Mouse (Mus musculus): ENCODE data around the gene Plcxd2. TPM values are rescaled to one million over a fixed set of nuclear protein-coding genes. Genes with fewer than 3 reads are reported as not detected.

Gene Plcxd2
- polyA plus RNA-seq, 1 experiment from 2014 or later, result 0.92 TPM

DNA sequence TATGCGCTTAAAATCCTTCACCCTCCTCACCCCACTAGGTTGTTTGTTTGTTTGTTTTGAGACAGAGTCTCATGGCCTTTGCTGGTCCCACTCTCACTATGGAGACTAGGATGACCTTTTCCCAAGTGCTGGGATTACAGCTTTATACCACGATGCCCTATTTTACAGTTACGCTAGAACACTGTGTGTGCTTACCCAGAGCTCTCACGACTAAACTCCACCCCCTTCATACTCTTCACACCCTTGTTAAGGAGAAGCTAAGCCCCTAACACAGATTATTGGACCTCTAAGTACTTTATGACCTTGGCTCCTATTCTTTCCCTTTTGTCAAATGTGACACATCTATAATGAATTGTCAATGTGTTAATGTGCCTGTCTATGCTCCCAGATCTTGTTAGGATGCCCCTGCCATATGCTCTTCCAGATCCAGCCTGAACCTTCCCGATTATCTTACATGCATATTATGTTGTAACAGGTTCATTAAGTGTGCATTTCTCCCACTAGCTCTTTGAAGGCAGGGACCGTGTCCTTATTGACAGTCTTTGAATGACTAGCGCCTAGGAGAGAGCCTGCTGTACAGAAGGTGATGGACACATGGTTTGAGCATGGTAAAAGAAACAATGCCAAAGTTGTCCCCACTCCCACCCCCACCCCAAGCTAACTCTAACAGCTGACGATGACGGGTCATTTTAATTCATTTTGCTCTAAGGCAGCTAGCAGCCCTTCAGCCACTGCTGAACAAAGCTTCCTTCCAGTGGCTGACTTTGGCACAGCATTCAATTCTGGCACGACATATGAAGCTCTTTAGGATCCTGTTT, 10.4 kb downstream of the Plcxd2 start:
- Histone ChIP-seq H3K4me2 (ENCODE audit: low read depth, low read length) (no peak overlapping the region), H3K27ac (ENCODE audit: low read length) (no peak overlapping the region)
- 70% methylated on average over 10 of the region's 10 CpGs for WGBS

DNA sequence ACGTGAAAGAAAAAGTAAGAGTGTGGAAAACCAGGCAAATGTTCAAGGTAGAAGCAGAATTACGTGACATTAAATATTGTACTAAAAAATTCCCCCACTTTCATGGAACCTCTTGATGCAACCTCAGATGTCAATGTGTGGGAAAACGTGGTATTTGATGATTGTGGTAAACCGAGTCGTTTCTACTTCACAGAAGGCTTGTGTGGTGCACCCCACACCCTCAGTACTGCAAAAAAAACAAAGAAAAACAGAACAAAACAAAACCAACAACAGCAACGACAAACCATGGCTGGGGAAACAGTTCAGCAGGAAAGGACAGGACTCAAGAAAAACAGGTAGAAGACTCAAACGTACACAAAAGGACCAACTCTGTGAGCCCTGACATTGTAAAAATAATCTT, 11.8 kb downstream of the Plcxd2 start:
- no peaks in the 10 kb centered on the region for H3K27me3 ChIP-seq (ENCODE audit: control insufficient read depth, insufficient read depth, low read length)
- H3K9ac ChIP-seq (ENCODE audit: low read length), result no peak overlapping the region
- 67% methylated on average over 7 of the region's 7 CpGs for WGBS
- no peak overlapping the region for H3K4me2 ChIP-seq (ENCODE audit: low read depth, low read length)
- ATAC-seq (replicated peaks; ENCODE audit: extremely low read depth, insufficient read depth, low FRiP score), result no peak
- no peak overlapping the region for H3K4me3 ChIP-seq (ENCODE audit: low read length)
- H3K9me3 ChIP-seq (replicated peaks; ENCODE audit: control insufficient read depth, low read length), result no peaks in the 10 kb centered on the region
- peaks cover 4% of the 10 kb centered on the region; the same call in 1 of the 2 replicates for H3K4me1 ChIP-seq (ENCODE audit: control insufficient read depth, insufficient read depth, low read length)
- no peak overlapping the region for H3K27ac ChIP-seq (ENCODE audit: low read length)
- H3K36me3 ChIP-seq (ENCODE audit: control insufficient read depth, insufficient read depth), result no peaks in the 10 kb centered on the region

More for the DNA sequence above, 10.4 kb downstream of the Plcxd2 start:
- no peak overlapping the region for H3K9ac ChIP-seq (ENCODE audit: low read length)
- H3K9me3 ChIP-seq (replicated peaks; ENCODE audit: control insufficient read depth, low read length), result no peaks in the 10 kb centered on the region
- no peaks in the 10 kb centered on the region for H3K36me3 ChIP-seq (ENCODE audit: control insufficient read depth, insufficient read depth)
- H3K4me3 ChIP-seq (ENCODE audit: low read length), result no peak overlapping the region
- no peaks in the 10 kb centered on the region for H3K27me3 ChIP-seq (ENCODE audit: control insufficient read depth, insufficient read depth, low read length)
- peaks cover 4% of the 10 kb centered on the region; the same call in 1 of the 2 replicates for H3K4me1 ChIP-seq (ENCODE audit: control insufficient read depth, insufficient read depth, low read length)
- ATAC-seq (replicated peaks; ENCODE audit: extremely low read depth, insufficient read depth, low FRiP score), result no peak

DNA sequence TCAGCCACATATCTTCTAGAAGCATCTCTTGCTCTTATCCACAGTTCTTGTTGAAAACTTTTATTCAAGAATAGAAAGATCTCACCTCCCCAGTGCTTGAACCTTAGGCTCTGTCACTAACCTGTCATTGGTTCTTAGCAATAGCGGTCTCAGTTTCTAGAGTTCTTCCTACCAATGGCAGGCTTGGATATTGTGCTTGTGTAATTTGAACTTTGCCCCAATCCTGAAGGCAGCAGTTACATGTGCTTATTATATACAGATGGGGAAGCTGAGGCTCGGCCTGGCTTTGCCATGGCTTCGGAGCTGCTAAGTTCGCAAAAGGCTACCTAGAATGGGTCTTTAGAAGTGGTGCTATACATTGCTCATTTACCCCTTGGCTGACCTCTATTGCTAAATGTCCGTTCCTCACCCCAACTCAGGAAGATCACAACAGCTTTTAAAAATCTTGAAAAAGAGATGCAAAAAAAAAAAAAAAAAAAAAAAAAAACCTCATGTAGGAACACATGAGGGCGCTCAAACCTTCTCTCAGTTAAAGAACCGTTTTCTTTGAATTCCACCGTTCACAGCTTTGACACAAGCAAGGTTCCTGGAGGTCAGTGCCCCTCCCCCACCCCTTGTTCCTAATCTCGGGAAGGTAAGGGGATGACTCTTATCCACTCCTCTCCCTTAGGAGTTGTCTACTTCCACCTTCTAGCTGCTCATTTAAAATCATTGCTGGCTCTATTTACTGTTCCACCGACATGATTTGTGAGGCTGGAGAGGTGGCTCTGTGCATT, 18.9 kb downstream of the Plcxd2 start:
- no peak overlapping the region for H3K4me2 ChIP-seq (ENCODE audit: low read depth, low read length)
- H3K27me3 ChIP-seq (ENCODE audit: control insufficient read depth, insufficient read depth, low read length), result no peaks in the 10 kb centered on the region
- H3K9me3 ChIP-seq (replicated peaks; ENCODE audit: control insufficient read depth, low read length), result no peaks in the 10 kb centered on the region
- no peaks in the 10 kb centered on the region for H3K36me3 ChIP-seq (ENCODE audit: control insufficient read depth, insufficient read depth)
- no peak overlapping the region for H3K27ac ChIP-seq (ENCODE audit: low read length)
- ATAC-seq (replicated peaks; ENCODE audit: extremely low read depth, insufficient read depth, low FRiP score), result no peak
- WGBS, result 47% methylated on average over 10 of the region's 10 CpGs
- no peaks in the 10 kb centered on the region for H3K4me1 ChIP-seq (ENCODE audit: control insufficient read depth, insufficient read depth, low read length)
- no peak overlapping the region for H3K4me3 ChIP-seq (ENCODE audit: low read length)
- no peak overlapping the region for H3K9ac ChIP-seq (ENCODE audit: low read length)

DNA sequence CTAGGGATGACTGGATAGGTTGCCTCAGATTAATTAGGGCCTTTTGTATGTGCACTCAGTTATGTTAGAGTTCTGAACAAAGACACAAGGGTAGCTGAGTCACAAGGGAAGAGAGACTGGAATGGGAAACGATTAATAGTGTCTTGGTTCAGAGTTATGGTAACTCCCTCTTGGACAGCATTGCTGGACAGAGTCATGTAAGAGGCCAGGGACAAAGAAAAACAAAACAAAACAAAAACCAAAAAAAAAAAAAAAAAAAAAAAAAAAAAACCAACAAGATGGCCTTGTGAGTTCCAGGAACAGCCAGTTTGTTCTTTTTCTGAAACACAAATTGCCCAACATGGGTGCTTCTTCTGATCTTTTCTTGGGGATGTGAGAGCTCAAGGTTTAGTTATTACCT, 23.8 kb downstream of the Plcxd2 start:
- WGBS, result 70% methylated on average over 1 of the region's 1 CpGs
- no peaks in the 10 kb centered on the region for H3K4me1 ChIP-seq (ENCODE audit: control insufficient read depth, insufficient read depth, low read length)
- H3K4me3 ChIP-seq (ENCODE audit: low read length), result no peak overlapping the region
- no peaks in the 10 kb centered on the region for H3K36me3 ChIP-seq (ENCODE audit: control insufficient read depth, insufficient read depth)
- no peak for ATAC-seq (replicated peaks; ENCODE audit: extremely low read depth, insufficient read depth, low FRiP score)
- no peak overlapping the region for H3K27ac ChIP-seq (ENCODE audit: low read length)
- H3K9ac ChIP-seq (ENCODE audit: low read length), result no peak overlapping the region
- H3K4me2 ChIP-seq (ENCODE audit: low read depth, low read length), result no peak overlapping the region
- no peaks in the 10 kb centered on the region for H3K9me3 ChIP-seq (replicated peaks; ENCODE audit: control insufficient read depth, low read length)
- H3K27me3 ChIP-seq (ENCODE audit: control insufficient read depth, insufficient read depth, low read length), result no peaks in the 10 kb centered on the region

DNA sequence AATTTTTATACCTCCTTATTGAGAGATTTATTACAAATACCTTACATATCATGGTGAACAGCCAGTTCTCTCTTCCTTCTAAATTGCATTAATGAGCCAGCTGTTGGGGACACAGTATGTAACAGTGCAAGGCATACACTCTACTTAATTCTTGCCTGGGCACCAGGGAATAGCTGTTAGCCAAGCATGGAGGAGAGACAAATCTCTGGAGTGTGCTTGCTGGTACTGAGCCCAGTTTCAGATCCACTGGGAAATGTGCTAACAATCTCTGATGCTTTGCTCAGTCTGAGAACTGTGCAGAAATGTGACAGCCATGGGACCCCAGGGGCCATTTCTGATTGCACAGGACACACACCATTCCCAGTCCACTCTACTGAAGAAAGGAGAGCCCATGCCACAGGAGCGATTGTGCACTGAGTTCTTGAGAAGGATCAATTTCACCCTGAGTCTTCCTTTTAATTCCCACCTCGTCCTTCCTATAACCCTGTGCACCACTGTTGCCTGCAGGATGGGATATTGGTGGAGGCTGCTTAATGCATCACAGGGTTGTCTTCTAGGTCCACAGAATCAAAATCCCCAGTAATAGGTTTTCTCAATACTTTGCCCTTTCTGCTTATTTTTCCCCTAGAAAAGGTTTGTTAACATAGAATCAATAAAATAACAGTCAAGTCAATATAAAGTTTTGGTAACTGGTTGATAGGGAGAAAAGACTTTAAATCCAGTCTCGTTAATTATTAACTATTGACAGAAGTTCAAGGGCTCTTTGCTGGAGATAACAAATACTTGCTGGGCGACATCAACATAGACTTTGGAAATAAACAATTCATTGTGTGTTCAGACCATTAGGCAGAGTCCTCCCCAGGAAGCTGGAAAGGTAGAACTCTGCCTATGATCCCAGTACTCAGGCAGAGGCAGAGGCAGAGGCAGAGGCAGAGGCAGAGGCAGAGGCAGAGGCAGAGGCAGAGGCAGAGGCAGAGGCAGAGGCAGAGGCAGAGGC, 25.1 kb downstream of the Plcxd2 start:
- WGBS, result 68% methylated on average over 4 of the region's 4 CpGs
- Histone ChIP-seq H3K4me1 (ENCODE audit: control insufficient read depth, insufficient read depth, low read length) (no peaks in the 10 kb centered on the region), H3K27me3 (ENCODE audit: control insufficient read depth, insufficient read depth, low read length) (no peaks in the 10 kb centered on the region), H3K9ac (ENCODE audit: low read length) (no peak overlapping the region), H3K9me3 (replicated peaks; ENCODE audit: control insufficient read depth, low read length) (no peaks in the 10 kb centered on the region), H3K4me2 (ENCODE audit: low read depth, low read length) (no peak overlapping the region), H3K36me3 (ENCODE audit: control insufficient read depth, insufficient read depth) (no peaks in the 10 kb centered on the region), H3K27ac (ENCODE audit: low read length) (no peak overlapping the region), H3K4me3 (ENCODE audit: low read length) (no peak overlapping the region)
- ATAC-seq (replicated peaks; ENCODE audit: extremely low read depth, insufficient read depth, low FRiP score), result no peak

DNA sequence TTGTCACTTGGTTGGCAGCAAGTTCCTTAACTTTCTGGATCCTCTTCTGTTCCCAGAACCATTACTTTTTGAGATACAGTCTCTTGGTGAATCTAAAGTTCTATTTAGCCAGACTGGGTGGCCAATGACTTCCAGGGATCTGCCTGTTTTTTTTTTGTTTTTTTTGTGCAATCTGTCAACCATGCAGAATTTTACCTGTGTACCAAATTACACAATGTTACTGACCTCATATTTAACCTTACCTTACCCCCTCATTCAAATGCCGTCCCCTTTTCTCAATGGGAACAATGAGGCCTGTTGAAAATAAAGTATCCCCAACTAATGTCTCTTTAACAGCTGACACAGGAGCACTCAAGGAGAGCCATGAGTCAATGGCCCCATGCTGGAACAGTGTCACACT, 33.8 kb downstream of the Plcxd2 start:
- no peaks in the 10 kb centered on the region for H3K9me3 ChIP-seq (replicated peaks; ENCODE audit: control insufficient read depth, low read length)
- no peak for ATAC-seq (replicated peaks; ENCODE audit: extremely low read depth, insufficient read depth, low FRiP score)
- H3K4me2 ChIP-seq (ENCODE audit: low read depth, low read length), result no peak overlapping the region
- no peaks in the 10 kb centered on the region for H3K27me3 ChIP-seq (ENCODE audit: control insufficient read depth, insufficient read depth, low read length)
- no peak overlapping the region for H3K27ac ChIP-seq (ENCODE audit: low read length)
- H3K4me1 ChIP-seq (ENCODE audit: control insufficient read depth, insufficient read depth, low read length), result no peaks in the 10 kb centered on the region
- WGBS, result 93% methylated on average over 1 of the region's 1 CpGs
- H3K4me3 ChIP-seq (ENCODE audit: low read length), result no peak overlapping the region
- no peak overlapping the region for H3K9ac ChIP-seq (ENCODE audit: low read length)
- no peaks in the 10 kb centered on the region for H3K36me3 ChIP-seq (ENCODE audit: control insufficient read depth, insufficient read depth)

DNA sequence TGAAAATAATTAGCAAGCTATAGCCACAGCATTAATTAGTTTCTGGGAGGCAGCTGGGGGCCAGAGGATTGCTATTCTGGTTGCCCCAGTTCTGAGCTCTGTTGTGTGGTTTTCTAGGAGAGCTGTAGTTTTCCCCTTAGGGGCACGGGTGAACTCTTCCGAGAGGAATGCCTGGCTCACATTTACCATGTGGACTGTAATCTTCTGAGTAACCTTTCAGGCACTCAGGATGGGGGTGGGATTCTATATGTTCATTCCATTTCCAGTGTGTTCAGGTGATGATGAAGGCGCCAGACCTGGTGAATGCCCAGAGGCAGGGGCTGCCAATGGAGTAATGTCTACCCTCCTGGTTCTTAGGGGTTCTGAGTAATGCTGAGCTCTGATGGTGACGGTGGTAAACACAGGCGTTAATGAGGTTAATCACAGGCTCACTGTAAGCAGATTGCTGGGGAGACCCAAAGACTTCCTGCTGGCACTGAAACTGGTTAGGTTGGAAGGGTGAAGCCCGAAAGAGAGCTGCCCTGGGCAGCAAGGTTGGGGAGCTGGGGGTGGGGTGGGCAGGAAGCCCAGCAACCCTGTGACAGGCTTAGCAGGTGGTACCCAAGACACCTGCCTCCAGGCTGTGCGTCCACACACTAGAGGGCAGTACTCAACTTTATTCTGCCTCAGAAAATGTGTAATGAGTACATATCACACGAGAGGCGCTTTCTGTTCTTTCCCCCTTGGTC, 35.9 kb downstream of the Plcxd2 start:
- ATAC-seq (replicated peaks; ENCODE audit: extremely low read depth, insufficient read depth, low FRiP score), result peak; percentile 45; the same call in 1 of the 2 replicates
- WGBS, result 50% methylated on average over 9 of the region's 9 CpGs
- H3K9me3 ChIP-seq (replicated peaks; ENCODE audit: control insufficient read depth, low read length), result no peaks in the 10 kb centered on the region
- no peak overlapping the region for H3K27ac ChIP-seq (ENCODE audit: low read length)
- no peak overlapping the region for H3K4me2 ChIP-seq (ENCODE audit: low read depth, low read length)
- no peak overlapping the region for H3K9ac ChIP-seq (ENCODE audit: low read length)
- no peaks in the 10 kb centered on the region for H3K36me3 ChIP-seq (ENCODE audit: control insufficient read depth, insufficient read depth)
- no peaks in the 10 kb centered on the region for H3K27me3 ChIP-seq (ENCODE audit: control insufficient read depth, insufficient read depth, low read length)
- H3K4me1 ChIP-seq (ENCODE audit: control insufficient read depth, insufficient read depth, low read length), result no peaks in the 10 kb centered on the region
- no peak overlapping the region for H3K4me3 ChIP-seq (ENCODE audit: low read length)

DNA sequence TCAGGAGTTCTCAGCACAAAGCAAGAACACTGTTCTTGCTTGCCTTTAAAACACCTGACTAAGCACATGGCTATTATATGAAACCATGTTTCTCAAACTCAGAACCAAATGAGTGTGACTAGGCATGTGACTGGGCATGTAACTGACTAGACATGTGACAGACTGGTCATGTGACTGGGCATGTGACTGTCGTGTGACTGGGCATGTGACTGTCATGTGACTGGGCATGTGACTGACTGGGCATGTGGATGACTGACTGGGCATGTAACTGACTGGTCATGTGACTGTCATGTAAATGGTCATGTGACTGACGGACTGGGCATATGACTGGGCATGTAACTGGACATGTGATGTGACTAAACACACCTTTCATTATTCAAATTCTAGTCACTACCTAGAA, 39.8 kb downstream of the Plcxd2 start:
- H3K9ac ChIP-seq (ENCODE audit: low read length), result no peak overlapping the region
- no peaks in the 10 kb centered on the region for H3K9me3 ChIP-seq (replicated peaks; ENCODE audit: control insufficient read depth, low read length)
- H3K4me2 ChIP-seq (ENCODE audit: low read depth, low read length), result no peak overlapping the region
- H3K27me3 ChIP-seq (ENCODE audit: control insufficient read depth, insufficient read depth, low read length), result no peaks in the 10 kb centered on the region
- no peak overlapping the region for H3K27ac ChIP-seq (ENCODE audit: low read length)
- no peak overlapping the region for H3K4me3 ChIP-seq (ENCODE audit: low read length)
- ATAC-seq (replicated peaks; ENCODE audit: extremely low read depth, insufficient read depth, low FRiP score), result no peak
- H3K4me1 ChIP-seq (ENCODE audit: control insufficient read depth, insufficient read depth, low read length), result 0 out of 2 replicates have a peak, but pooled peaks cover 2% of the 10 kb centered on the region
- 88% methylated on average over 2 of the region's 2 CpGs for WGBS
- H3K36me3 ChIP-seq (ENCODE audit: control insufficient read depth, insufficient read depth), result no peaks in the 10 kb centered on the region

All from heart, embryonic 16.5 days (tissue).